Mouse (Mus musculus) lung, postnatal 25 days (tissue): Measurements from ENCODE around the gene BC024978.
A peak's percentile ranks its signal among the peaks of the same experiment; 100 is the strongest.

Source experiments
- DNase-seq: peaks from one replicate; pipeline ENCODE4 v3.0.0; 2022; ENCODE audit warnings: low spot score

The BC024978 gene

GRCm38 (mm10) chr7:27195681-27196611 lies at the start of gene BC024978, which contains the start of gene Snrpa:
BC024978 (plus strand) TSS chr7:27195781.
Snrpa (minus strand) TSS chr7:27196271.
- DNase-seq, result peak; percentile 100

- peak; percentile 77 for DNase-seq
Observed at GRCm38 (mm10) chr7:27153205-27153764, 42.3 kb upstream of the BC024978 start, which contains the start of gene Cyp2t4. Cyp2t4 (plus strand) TSS chr7:27153714.

DNA sequence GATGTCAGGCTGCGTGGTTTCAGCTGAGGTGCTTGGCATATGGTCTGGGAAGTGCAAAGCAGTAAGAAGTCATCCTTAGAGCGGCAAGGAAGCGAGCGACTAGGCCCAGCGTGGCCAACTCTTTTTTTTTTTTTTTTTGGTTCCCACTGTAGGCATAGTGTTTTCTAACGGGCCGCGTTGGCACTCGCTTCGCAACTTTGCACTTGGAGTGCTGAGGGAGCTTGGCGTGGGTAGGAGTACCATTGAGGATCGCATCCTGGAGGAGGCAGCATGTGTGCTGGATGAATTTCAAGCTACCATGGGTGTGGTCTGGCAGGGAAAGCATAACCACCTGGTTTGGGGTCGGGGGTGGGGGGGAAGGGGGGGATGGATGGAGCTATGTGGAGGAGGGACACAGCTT lies 39.6 kb upstream of the BC024978 start:
- DNase-seq, result no peak

- DNase-seq, result no peak
Observed at GRCm38 (mm10) chr7:27158171-27158570, 37.4 kb upstream of the BC024978 start.

- no peak for DNase-seq
Observed at GRCm38 (mm10) chr7:27159256-27159655, 36.3 kb upstream of the BC024978 start.

- DNase-seq, result peak; percentile 91
Observed at GRCm38 (mm10) chr7:27159882-27160281, 35.7 kb upstream of the BC024978 start.

- DNase-seq, result no peak
Observed at GRCm38 (mm10) chr7:27160921-27161320, 34.7 kb upstream of the BC024978 start.

DNA sequence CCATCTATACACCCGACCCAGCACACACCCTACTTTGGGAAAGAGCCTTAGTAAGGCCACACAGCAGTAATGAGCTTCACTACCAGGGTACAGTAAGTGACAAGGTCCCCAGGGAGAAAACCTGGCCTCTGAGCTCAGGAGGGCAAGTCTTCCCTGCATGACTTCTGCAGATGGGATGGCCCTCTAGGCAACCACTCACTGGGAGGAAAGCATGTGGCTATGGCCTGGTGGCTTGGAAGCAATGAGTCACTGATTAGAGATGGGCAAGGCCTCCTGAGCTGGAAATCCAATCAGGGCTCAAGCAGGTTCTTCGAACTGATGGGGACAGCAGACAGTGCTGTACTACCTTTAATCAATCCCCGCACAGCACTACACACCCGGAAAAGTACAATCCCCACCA lies 33.8 kb upstream of the BC024978 start:
- no peak for DNase-seq

GRCm38 (mm10) chr7:27162780-27163449 lies 32.7 kb upstream of the BC024978 start:
- no peak for DNase-seq

GRCm38 (mm10) chr7:27163450-27163805 lies 32.2 kb upstream of the BC024978 start:
- DNase-seq, result no peak

GRCm38 (mm10) chr7:27164112-27164947 lies 31.3 kb upstream of the BC024978 start:
- no peak for DNase-seq

DNA sequence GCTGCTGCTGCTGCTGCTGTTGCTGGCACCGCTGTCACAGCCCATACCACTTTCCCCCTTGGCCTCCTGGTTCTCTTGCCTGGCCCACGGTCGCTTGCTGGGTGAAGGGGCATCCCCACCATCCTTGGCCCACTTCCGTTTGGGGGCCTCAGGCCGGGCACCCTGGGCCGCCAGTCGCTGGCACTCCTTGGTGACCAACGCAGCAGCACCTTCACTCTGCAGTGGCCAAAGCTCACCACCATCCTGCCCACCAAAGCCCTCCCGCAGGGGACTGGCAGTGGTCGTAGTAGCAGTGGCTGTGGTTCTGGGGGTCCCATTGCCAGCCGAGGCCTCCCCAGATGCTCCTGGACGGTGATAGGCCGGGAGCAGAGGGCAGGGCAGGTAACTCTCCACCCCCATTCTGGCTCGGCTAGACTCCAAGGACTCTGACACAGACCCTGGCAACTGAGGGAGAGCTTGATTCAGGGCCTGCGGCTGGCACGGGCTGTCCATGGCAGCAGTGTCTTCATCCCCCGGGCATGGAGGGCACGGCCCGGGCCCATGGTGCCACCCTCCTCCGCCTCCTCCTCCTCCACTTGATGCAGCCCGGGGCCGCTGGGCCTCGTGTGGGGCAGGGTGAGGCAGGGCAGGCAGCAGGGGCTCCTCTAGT lies 30.4 kb upstream of the BC024978 start:
- DNase-seq, result no peak

- no peak for DNase-seq
Observed at GRCm38 (mm10) chr7:27165696-27166095, 29.9 kb upstream of the BC024978 start.

- peak; percentile 90 for DNase-seq
Observed at GRCm38 (mm10) chr7:27166229-27166613, 29.4 kb upstream of the BC024978 start.

- peak; percentile 96 for DNase-seq
Observed at GRCm38 (mm10) chr7:27166614-27167474, 28.7 kb upstream of the BC024978 start, which contains the start of gene Egln2. Egln2 (minus strand) TSS chr7:27166802.

DNA sequence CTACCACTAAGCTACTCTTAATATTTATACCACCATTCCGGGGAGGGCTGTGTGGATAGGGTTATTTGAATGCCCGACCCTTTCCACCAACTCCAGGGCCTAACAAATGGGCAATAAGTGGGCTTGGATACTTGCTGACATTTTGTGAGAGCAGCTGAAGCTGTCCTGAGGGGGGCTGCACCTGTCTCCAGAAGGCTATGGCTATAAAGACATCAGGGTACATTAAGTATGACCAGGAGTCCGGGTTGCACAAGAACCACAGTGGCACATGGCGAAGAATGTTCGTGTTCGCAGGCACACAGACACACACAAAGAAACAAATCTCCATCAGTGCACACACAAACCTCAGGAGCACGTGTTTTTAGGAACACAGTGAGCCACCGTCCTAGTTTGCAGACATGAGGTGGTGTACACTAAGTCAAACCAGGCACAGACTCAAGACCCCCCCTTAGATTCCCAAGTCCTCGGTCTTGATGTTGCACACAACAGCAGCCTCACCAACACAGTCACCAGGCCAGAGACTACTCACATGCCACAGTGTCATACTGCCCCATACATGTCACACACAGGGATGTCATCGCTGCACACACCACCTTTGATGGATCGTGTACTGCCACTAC lies 28.0 kb upstream of the BC024978 start:
- no peak for DNase-seq

GRCm38 (mm10) chr7:27168371-27168770 lies 27.2 kb upstream of the BC024978 start:
- DNase-seq, result no peak

DNA sequence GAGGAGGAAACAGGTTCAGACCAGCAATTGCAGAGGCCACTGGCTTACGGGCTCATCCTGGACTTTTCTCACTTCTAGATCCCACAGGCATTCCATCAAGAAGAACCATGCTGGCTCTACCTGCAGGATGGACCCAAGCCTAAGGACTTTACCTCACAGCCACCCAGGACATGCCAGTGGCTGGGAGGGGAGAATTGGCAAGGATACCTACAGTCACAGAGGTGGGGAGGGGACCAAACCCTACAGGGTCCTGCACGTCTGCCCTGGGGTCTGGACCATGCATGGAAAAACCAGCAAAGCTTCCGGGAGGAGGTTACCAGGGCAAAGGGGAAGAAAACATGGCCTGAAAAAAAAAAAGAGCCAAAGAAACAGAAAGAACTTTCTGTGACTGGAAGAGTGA lies 24.6 kb upstream of the BC024978 start:
- no peak for DNase-seq

- no peak for DNase-seq
Observed at GRCm38 (mm10) chr7:27174496-27174895, 21.1 kb upstream of the BC024978 start.

- DNase-seq, result no peak
Observed at GRCm38 (mm10) chr7:27174896-27175295, 20.7 kb upstream of the BC024978 start.
